Mouse (Mus musculus) T-helper 1 cell (primary cell): Measurements from ENCODE around the gene Med22.

Experiments used
- in situ Hi-C: fragments of 300-600 bp; cut with MboI, MseI; formaldehyde crosslinking; loops from one replicate; pipeline ENCODE4 v1.15.1; 2025; ENCODE audit warnings: high pct_unique_total_duplicates

Gene Med22

DNA sequence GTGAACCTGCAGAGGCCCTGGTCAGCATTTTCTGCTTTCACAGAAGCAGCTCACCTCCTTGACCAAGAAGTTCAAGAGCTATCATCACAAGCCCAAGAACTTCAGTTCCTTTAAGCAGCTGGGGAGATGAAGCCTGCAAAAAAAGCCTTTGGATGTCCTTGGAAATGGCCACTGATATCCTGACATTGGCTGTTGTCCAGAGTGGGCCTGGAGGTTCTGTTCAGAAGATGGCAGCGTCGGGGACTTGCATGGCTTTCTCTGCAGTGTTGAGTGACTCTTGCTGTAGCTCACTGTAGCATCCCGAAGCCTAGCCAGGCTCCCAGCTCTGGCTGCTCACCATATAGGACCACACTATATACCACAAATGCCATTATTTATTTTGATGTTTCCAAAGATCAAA, 9.2 kb upstream of the Med22 start:
- in situ Hi-C loops = loop anchor here (10.0 kb wide), 1 partner anchor 1955 kb away; the partner anchor contains the start of gene Dph7

DNA sequence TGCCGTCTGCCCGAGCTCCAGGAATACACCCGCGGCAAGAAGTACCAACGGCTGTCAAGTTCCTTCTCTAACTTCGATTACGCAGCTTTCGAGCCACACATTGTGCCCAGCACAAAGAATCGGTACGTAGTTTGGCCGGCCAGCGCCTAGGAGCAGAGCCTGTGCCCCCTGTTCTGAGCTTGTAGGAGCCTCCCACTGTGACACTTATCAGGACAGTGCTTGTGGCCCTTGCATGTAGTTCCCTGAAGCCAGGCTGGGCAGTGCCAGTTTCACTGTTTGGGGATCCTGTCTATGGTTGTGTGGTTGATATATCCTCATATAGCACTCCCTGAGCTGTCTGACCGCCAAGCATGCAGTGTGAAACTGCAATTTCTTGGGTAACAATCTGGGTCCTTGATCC, 6.3 kb upstream of the Med22 start:
- in situ Hi-C loops = no loop called here

DNA sequence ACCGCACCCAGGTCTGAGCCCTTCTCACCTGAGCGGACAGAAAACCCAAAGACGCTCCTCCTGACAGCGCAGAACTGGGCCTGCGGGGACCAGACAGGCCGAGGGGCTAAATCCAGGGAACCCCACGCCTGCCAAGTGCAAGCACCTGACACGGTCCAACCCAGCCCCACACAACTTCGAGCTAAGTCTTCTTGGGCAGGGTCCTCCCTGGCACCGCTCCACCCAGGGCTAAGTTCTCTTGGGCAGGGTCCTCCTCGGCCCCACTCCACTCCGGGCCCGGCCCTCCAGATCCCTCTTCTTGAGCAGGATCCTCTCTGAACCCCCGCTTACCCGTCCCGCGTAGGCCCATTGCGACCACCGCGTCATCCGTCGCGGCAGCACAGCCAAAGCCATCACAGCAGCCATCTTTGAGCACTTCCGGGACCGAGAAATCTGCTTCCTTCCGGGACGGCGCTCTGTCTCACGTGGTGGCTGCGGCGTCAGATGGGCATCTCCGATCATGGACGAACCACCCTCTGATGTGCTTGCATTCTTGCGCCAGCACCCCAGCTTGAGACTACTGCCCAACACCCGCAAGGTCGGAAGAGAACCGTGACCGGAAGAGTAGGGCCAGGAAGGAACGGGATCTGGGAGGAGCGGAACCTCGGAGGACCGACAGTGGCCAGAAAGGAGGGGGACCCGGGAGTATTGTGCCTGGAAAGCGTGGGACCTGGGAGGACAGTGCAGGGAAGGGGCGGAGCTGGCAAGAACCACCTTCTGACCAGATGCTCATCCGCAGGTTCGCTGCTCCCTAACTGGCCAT, 5.7 kb upstream of the Med22 start, which contains the start of the genes Surf2 and Surf1:
Surf2 (plus strand) TSS at position 441 of the 802 bp plus-strand sequence.
Surf1 (minus strand) TSS at position 604 of the 802 bp plus-strand sequence.
- in situ Hi-C loops = no loop called here

DNA sequence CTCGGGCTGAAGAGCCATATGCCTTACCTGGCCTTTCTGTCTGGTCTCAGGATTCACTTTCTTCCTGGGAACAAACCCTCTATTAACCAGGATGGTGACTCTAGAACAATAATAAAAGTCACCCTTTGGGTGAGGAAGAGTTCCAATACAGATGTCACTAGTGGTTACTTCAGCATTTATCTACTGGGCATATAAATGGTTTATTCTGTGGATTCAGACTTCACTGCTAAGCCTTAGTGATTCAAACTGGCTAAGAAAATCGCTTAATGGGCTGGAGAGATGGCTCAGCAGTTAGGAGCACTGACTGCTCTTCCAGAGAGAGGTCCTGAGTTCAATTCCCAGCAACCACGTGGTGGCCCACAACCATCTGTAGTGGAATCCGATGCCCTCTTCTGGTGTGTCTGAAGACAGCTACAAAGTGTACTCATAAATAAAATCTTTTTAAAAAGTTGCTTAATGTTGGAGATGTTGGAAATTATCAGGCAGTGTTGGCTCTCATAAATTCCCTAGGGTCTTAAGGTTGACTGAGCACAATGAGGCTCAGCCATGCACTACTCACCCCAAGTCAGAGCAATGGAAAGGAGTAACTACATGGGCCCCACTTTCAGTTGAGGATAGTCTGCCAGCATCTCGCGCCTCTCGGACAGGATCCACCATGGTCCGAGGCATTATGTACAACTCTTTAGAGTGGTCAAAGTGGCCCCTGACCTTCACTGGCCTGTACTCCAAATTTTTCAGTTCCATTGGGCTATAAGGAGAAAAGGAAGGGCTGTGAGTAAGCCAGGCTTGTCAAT, 3.9 kb upstream of the Med22 start:
- in situ Hi-C loops = no loop called here

DNA sequence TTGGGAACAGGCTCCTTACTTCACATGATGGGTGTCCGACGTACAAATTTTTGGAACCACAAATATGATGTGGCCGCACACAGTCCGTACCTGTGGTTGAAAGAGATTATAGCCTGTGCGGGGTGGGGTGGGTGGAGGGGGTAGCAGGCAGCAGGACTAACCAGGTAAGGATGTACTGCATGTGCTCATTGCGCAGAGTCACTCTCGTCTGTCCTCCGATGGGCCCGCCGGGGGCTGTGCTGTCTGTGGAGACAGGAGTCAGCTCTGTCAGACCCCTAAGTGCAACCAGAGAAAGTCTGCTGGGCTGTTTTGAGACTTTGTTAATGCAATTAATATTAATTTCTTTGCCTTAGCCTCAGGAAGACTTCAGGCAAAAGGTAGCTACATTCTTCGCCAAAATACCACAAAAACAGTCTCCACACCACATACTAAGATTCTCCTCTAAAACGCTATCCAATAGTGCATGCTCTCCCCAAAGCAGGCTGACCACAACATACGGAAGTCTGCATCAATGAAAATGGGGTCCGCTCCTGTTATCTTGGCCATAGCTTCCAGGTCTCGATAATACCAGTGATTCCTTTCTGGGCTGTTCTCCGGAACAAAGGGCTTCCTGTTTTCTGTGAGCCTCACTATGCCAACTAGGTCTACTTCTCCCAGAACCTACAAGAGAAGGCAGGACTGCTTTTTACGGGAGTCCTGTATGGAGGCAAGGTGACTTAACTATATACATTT, 3.1 kb upstream of the Med22 start:
- in situ Hi-C loops = no loop called here

DNA sequence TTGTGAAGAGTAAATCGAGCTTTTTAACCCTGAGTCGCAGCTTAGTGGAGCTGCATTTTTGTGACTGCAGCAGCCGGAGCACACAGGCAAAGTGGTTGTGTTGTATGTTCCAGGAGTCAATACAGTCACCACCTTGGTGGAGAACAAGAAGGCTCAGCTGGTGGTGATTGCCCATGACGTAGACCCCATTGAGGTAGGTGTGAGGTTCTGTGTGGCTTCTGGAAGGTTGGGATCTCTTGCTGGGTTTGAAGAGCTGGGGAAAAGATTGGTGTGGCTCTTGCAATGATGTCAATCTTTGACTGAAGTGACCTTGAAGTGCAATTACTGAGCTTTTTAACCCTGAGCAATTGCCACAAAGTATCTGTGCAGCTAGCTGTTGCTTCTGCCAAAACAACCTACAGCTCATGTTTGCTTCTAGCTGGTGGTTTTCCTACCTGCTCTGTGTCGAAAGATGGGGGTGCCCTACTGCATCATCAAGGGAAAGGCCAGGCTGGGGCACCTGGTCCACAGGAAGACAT, 1.8 kb upstream of the Med22 start:
- in situ Hi-C loops = no loop called here

DNA sequence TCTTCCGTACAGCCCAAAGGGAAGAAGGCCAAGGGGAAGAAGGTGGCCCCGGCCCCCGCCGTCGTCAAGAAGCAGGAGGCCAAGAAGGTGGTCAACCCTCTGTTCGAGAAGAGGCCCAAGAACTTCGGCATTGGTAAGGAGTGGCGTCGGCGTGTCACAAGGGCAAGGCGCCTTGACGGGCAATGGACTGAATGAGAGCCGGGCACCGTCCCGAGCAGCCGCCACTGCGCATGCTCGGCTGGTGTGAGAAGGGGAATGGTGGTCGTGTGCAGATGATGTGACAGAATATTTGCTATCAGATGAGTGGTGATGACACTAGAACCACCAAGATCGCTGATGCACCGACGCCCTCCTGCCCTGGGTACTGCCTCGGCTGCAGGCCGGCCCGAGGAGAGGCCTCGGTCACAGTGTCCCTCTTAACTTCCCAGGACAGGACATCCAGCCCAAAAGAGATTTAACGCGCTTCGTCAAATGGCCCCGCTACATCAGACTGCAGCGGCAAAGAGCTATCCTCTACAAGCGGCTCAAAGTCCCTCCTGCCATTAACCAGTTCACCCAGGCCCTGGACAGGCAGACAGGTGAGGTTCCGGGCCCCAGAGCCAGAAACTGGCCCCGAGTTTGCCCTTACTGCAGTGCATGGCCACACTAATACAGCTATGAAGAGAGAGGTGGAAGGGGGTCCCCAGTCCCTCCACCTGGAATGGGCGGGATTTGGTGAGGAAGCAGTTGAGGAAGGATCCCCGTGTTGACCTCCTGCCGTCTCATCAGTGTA, 703 bp upstream of the Med22 start:
- in situ Hi-C loops = no loop called here

DNA sequence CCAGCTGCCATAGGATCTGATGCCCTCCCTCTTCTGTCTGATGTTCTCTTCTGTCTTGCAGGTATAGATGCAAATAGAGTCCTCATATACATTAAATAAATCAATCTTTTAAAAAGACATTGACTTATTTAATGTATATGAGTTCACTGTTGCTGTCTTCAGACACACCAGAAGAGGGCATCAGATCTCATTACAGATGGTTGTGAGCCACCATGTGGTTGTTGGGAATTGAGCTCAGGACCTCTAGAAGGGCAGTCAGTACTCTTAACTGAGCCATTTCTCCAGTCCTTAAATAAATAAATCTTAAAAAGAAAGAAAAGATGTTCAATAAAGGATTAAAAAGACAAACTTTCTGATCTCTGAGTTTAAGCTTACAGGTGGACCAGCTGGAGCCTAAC, 1.1 kb downstream of the Med22 start:
- in situ Hi-C loops = no loop called here

DNA sequence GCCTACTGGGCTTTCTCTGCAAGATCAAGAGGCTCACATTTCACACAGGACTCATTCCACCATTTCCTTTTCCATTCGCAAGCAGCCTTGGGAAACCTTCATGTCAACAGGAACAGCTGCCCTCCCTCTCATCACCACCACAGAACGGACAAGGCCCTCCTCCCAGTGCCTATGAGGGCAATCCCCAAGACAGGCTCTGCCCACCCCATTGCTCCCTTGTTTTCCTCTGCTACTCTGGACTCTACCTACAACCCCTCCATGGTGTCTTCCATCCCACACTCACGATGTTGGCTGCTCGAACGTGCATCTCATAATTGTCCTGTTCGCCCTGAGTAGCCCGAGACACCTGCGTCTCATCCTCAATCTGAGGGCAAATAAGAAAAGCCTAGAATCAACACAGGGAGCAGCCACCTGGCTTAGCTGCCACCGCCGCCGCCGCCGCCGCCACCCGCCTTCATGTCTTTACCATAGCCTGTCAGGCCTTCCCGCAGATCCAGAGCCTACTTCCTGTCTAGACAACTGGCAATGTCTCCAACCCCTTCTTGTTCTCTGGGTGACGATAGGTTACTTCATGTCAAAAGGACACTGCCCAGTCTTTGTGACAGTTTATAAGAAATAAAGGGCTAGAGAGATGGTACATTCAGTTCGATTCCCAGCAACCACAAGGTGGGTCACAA, 1.6 kb downstream of the Med22 start:
- in situ Hi-C loops = no loop called here

DNA sequence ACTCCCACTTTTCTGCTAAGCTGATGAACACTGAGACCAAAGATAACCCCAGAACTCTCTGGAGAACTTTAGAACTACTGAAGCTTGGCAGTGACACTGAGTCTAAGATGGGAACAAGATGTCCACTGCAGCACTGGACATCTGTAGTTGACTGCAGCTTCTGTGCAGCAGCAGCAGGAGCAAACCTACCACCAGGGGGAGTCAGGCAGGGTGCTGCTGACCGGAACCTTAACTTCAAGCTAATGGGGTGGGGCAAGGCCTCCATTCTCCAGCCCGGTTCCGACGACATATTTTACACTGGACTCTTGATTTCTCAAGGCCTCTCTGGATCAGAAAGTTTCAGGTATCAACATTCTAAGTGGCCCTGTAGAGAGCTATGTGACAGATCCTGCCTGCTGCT, 3.4 kb downstream of the Med22 start:
- in situ Hi-C loops = no loop called here

DNA sequence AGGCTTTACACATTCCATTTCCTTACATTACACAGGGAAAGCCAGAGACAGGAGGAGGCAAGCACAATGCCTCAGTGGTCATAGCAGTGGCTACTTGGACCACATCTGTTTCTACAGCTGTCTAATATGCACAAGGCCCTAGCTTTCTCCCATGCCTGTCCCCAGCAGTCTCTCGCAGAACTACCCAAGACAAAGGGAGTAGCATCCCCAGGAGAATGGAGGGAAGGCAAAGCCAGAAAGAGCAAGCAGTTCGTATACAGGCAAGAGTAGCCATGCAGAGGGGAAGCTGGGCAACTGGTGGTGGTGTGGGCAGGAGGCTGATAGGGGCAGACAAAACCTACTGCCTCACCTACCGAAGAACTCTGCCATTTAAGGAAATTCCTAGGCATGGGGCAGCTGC, 4.0 kb downstream of the Med22 start:
- in situ Hi-C loops = no loop called here

DNA sequence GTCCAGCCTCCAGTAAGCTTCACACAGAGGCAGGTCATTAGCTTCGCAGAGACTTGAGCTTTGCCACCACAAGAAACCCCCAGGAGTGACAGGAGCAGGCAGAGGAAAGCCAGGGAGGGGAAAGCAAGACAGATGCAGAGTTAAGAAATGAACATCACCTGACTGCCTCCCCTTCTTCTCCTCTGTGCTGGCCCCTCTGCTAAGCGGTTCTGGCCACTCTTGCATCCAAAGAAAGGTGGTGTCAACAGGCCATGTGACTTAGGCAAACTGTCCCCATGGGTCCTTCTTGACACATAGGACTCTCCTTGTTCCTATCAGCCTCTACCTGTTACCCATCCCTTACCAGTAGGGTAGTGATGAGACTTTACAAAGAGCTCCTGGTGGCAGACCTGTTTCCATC, 4.5 kb downstream of the Med22 start:
- in situ Hi-C loops = no loop called here

DNA sequence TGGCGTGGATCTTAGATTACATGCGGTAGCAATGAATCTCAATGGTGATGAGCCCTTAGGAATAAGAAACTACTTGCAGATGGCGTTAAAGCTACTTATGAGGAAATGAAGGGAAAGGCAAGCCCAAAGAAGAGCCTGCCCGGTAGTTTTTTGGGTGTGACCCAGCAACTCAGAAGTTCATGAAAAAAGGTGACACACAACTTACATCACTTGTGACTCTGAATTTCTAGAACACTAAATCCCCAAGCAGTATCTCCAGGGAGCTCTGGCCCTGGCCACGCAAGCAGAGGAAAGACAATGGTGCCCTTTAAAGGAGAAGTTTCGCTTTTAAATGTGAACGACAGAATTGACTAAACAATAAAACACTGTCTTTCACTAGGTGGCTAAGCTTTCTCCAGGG, 7.2 kb downstream of the Med22 start:
- in situ Hi-C loops = loop anchor here (5.0 kb wide), 2 partner anchors 411 to 456 kb away; partner anchors contain the start of gene Sec16a

DNA sequence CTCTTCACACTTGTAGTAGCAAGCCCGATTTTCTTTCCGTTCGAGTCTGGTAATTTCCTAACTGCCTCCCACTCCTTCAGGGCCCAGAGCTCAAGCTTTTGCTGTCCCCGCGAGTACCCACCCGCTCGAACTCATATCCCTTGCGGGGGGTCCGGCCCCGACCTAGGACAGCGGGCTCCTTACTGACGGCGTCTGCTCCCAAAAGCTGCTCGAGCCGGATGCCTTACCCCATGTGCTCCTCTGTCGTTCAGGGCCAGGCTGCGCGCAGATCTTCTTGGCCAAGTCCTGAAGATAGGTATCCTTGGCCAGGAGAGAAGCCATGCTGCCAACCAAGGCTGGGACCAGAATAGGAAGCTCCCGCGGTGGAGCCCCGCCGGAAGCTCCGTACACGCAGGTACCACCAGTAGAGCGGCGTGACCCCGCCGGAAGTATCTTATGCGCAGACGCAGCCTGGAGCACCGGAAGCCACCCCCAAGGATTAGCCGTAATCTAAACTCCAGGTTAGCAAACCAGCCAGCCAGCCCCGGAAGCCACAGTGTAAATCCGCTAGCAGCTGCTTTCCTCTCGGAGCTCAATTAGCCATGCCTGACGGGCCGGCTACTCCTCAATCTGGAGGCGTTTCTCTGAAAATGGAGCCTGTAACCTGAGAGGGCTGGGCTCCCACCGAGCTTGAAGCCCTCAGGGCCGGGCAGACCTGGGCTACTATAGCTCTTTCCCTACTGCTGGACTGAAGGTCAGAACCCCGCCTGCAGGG, 7.8 kb downstream of the Med22 start, which contains the start of gene Surf6:
Surf6 (minus strand) TSS at position 413 of the 754 bp plus-strand sequence.
- in situ Hi-C loops = loop anchor here (5.0 kb wide), 2 partner anchors 410 to 455 kb away; partner anchors contain the start of gene Sec16a

DNA sequence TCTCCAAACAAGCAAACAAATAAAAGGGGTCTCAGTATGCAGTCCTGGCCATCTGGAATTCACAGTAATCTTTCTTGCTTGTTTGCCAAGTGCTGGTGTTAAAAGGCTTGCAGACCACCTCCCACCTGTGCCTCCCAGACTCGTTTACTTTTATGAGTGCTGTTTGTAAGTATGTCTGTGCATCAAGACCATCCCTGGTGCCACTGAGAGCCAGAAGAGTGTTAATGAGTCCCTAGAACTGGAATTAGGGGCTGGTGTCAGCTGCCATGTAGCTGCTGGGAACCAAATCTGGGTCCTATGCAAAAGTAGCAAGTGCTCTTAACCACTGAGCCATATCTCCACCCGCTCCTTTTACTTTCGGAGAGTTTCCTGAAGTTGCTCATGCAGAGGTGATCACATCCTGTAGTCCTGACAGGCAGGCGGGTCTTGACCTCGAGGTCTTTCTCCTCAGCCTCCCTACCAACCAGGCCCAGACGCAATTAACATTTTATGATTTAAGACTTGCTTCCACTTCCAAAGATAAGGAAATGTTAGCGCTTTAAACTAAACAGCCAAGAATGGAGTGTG, 8.6 kb downstream of the Med22 start:
- in situ Hi-C loops = loop anchor here (5.0 kb wide), 2 partner anchors 410 to 455 kb away; partner anchors contain the start of gene Sec16a

DNA sequence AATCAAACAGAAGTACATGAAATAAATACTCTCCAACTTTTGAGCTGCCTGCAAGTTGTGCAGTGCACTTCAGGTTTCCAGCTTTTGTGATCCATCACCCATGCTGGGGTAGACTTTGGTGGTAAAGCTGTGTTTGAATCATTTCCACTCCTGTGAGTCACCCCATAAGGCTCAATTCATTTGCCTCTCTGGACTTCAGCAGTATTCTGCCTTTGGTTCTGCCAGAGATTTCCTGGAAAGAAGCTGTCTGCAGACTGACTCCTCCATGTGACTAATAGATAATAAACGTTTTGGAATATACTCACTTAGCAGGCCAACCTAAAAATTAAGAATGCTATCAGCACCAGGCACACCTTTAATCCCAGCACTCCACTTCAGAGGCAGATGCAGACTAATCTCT, 9.7 kb downstream of the Med22 start:
- in situ Hi-C loops = loop anchor here (5.0 kb wide), 2 partner anchors 408 to 453 kb away; partner anchors contain the start of gene Sec16a

DNA sequence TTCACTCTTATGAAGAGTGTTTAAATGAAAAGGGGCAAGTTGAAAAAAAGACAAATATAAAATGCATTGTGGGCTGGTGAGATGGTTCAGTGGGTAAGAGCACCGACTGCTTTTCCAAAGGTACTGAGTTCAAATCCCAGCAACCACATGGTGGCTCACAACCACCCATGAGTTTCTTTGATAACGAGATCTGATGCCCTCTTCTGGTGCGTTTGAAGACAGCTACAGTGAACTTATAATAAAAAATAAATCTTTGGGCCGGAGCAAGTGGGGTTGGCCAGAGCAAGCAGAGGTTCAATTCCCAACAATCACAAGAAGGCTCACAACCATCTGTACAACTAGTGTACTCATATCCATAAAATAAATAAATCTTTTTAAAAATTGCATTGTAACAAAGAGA, 14.6 kb downstream of the Med22 start:
- in situ Hi-C loops = no loop called here

DNA sequence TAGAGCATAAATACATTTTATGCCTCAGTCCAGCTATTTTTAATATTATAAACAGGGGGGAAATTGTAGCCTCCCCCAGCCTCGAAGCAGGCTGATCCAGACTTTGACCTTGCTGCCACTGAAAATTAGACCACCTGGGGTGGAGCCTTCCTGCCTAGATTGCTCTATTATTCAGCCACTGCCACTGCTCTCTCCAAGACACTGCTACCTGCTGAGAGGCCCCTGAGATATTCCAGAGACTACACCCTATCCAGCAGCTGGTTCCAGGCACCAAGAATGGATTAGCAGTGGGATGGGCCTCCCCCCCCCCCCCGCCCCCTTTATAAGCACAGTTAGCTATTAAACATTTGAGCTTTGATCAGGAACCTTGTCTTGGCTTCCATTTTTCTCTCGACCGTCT, 24.3 kb downstream of the Med22 start:
- in situ Hi-C loops = loop anchor here (10.0 kb wide), 1 partner anchor 779 kb away; no protein-coding TSS in a partner anchor

DNA sequence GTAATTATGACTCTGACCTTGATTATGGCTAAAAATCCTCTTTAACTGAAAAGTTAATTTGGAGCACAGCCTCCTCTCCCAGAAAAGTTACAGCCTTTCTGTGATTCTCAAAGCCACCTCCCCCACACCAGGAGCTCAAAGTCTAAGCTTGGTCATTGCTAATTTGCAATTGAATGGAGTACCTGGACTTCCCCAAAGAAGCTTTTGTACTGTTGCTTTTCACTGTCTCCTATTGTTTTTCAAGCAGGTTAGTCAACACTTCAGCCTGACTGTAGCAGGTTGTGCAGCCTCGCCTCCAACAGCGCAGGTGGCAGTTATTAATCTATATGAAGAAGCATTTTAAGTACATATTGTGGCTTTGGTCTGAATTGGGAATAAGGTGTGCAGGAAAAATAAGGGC, 24.9 kb downstream of the Med22 start:
- in situ Hi-C loops = loop anchor here (10.0 kb wide), 1 partner anchor 779 kb away; no protein-coding TSS in a partner anchor
